In the genomic region with DNA sequence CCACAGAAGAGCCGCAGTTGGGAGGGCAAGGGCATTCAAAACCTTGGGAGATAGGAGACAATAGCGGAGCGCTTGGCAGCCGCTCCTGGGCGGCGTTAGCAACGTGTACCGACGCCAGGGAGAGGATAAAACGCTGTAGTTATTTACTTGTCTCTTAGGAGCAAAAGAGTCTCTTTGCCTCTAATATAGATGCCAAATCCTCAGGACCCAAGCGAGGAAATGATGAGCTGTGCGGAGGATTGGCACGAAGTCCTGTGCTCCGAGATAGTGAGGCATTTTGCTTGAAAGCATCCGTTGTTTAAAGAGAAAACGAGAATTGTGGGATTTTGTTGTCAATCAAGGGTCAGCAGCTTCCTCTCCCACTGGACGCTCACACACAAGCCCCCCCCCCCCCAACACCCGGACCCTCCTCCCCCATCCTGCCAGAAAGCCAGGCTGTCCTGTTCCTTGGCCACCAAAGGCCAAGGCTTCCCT, we compare ENCODE assay signal across 9 mouse cellular contexts.
A peak's percentile ranks its signal among the peaks of the same experiment; 100 is the strongest.
DNase-seq lines count a peak whose midpoint lies in the region; ATAC-seq lines count a peak whose summit lies in the region.
"Had no signal": no experiment of that assay in that cellular context is flagged by ENCODE, and none has a peak within 500 bp of the region (broad histone marks: within the 10 kb centered on the region; RNA-seq: fewer than 3 reads in every experiment).

No protein-coding gene starts in this region.

- H3K27ac ChIP-seq in heart, embryonic 15.5 days: no peak overlapping the region
- H3K27ac ChIP-seq in heart, embryonic 10.5 days: no peak overlapping the region
- peak overlapping the region; percentile 86 for H3K27ac ChIP-seq in forebrain, embryonic 10.5 days
- H3K27ac ChIP-seq in neural tube, embryonic 12.5 days: no peak overlapping the region

- no peaks in the 10 kb centered on the region for H3K27me3 ChIP-seq in heart, embryonic 15.5 days
- H3K27me3 ChIP-seq in heart, embryonic 10.5 days (ENCODE audit: insufficient read depth, poor library complexity, severe bottlenecking): no peaks in the 10 kb centered on the region
- H3K27me3 ChIP-seq in forebrain, embryonic 10.5 days (ENCODE audit: poor library complexity, severe bottlenecking): peaks cover 12% of the 10 kb centered on the region; the same call in 1 of the 2 replicates
- no peaks in the 10 kb centered on the region; the same call in 1 of the 2 replicates for H3K27me3 ChIP-seq in neural tube, embryonic 12.5 days (replicated peaks)
- H3K27me3 ChIP-seq: embryonic facial prominence, embryonic 13.5 days had no signal

- no peak for ATAC-seq in heart, embryonic 15.5 days (replicated peaks; ENCODE audit: insufficient number of reproducible peaks, insufficient read depth, low FRiP score, low read depth)
- ATAC-seq in neural tube, embryonic 12.5 days (ENCODE audit: low FRiP score, low read depth): peak; percentile 49

- no peak overlapping the region for H3K9ac ChIP-seq in heart, embryonic 15.5 days
- no peak overlapping the region for H3K9ac ChIP-seq in neural tube, embryonic 12.5 days
- H3K9ac ChIP-seq: embryonic facial prominence, embryonic 13.5 days had no signal

- H3K4me1 ChIP-seq in heart, embryonic 15.5 days (replicated peaks): no peaks in the 10 kb centered on the region
- no peaks in the 10 kb centered on the region for H3K4me1 ChIP-seq in heart, embryonic 10.5 days
- H3K4me1 ChIP-seq in forebrain, embryonic 10.5 days: peaks cover 71% of the 10 kb centered on the region
- H3K4me1 ChIP-seq in neural tube, embryonic 12.5 days: peaks cover 30% of the 10 kb centered on the region

- DNase-seq in heart, embryonic 10.5 days (ENCODE audit: low spot score): no peak
- DNase-seq in forebrain, embryonic 10.5 days (ENCODE audit: extremely low spot score, low spot score): peak; percentile 49
- peak; percentile 41 for DNase-seq in layer of hippocampus, adult 9-11 months
- no peak for DNase-seq in urinary bladder, postnatal 4 days (ENCODE audit: low spot score in 2 of 2)
- DNase-seq in spleen, postnatal 4 days (ENCODE audit: low spot score in 2 of 2): no peak
- DNase-seq in kidney, postnatal 14 days: no peak

- H3K9me3 ChIP-seq in heart, embryonic 15.5 days (replicated peaks): no peaks in the 10 kb centered on the region
- H3K9me3 ChIP-seq in heart, embryonic 10.5 days: no peaks in the 10 kb centered on the region
- no peaks in the 10 kb centered on the region for H3K9me3 ChIP-seq in forebrain, embryonic 10.5 days
- H3K9me3 ChIP-seq in neural tube, embryonic 12.5 days: no peaks in the 10 kb centered on the region
- H3K9me3 ChIP-seq: embryonic facial prominence, embryonic 13.5 days had no signal

- H3K36me3 ChIP-seq in heart, embryonic 15.5 days: no peaks in the 10 kb centered on the region
- no peaks in the 10 kb centered on the region for H3K36me3 ChIP-seq in heart, embryonic 10.5 days
- no peaks in the 10 kb centered on the region for H3K36me3 ChIP-seq in forebrain, embryonic 10.5 days (replicated peaks)
- no peaks in the 10 kb centered on the region for H3K36me3 ChIP-seq in neural tube, embryonic 12.5 days
- H3K36me3 ChIP-seq: embryonic facial prominence, embryonic 13.5 days had no signal

- H3K4me3 ChIP-seq in heart, embryonic 15.5 days: no peak overlapping the region
- H3K4me3 ChIP-seq in heart, embryonic 10.5 days: no peak overlapping the region
- H3K4me3 ChIP-seq in forebrain, embryonic 10.5 days: peak overlapping the region; percentile 39
- H3K4me3 ChIP-seq in neural tube, embryonic 12.5 days: peak overlapping the region; percentile 11; the same call in 1 of the 2 replicates
- H3K4me3 ChIP-seq: embryonic facial prominence, embryonic 13.5 days had no signal

- peak overlapping the region; percentile 39; the same call in 1 of the 2 replicates for H3K4me2 ChIP-seq in heart, embryonic 15.5 days
- H3K4me2 ChIP-seq in neural tube, embryonic 12.5 days (replicated peaks): peak overlapping the region; percentile 57

- WGBS in heart, embryonic 15.5 days: 52% methylated on average over 18 of the region's 18 CpGs
- WGBS in heart, embryonic 10.5 days: 58% methylated on average over 18 of the region's 18 CpGs
- 41% methylated on average over 18 of the region's 18 CpGs for WGBS in forebrain, embryonic 10.5 days
- WGBS in neural tube, embryonic 12.5 days: 27% methylated on average over 18 of the region's 18 CpGs

Comparison
In these comparisons a context has a peak if more than half of its experiments do, and no peak if none do; other contexts are left out.
1. H3K4me3 ChIP-seq: peak in forebrain, embryonic 10.5 days (single experiment) and neural tube, embryonic 12.5 days (single experiment); none in heart, embryonic 15.5 days (single experiment) and heart, embryonic 10.5 days (single experiment).
2. DNase-seq: peak in forebrain, embryonic 10.5 days (single experiment) and layer of hippocampus, adult 9-11 months (single experiment); none in heart, embryonic 10.5 days (single experiment), urinary bladder, postnatal 4 days (0 of 2), spleen, postnatal 4 days (0 of 2) and kidney, postnatal 14 days (single experiment).